Mouse (Mus musculus) thymus, adult 2 months (tissue): Measurements from ENCODE around the gene Hcfc1.

Source experiments
- CTCF ChIP-seq: fragments of 200-500 bp; IDR thresholded peaks from 2 replicates; pipeline ENCODE4 v1.5.1; 2012; ENCODE audit warnings: mild to moderate bottlenecking, control low read depth, low read length, moderate library complexity, borderline replicate concordance; ENCODE audit not compliant: control insufficient read depth, poor library complexity, insufficient read depth; ENCODE audit errors: extremely low read depth
- POLR2A ChIP-seq: fragments of 200-500 bp; IDR thresholded peaks from 2 replicates; pipeline ENCODE4 v1.6.1; 2012; ENCODE audit warnings: mild to moderate bottlenecking, low read length, control low read depth, moderate library complexity; ENCODE audit not compliant: control insufficient read depth, poor library complexity, insufficient read depth; ENCODE audit errors: extremely low read depth

DNA sequence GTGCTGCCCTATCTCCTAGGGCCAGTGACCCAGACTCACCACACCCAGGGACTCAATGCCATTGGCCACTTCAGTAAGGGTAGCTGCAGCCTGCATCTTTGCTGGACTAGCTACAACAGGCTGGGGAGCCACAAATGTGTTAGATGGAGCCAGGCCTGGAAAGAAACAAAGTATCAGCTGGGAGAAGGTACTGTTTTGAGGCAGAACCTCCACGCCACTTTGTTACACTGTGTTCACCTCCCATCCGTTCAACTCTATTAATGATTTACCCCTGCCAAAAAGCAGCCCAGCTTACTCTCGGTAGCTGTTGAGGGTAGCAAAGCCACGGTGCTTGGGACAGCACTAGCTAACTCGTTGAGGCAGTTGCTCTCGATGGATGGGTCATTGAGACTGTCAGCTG is 19.3 kb downstream of the Hcfc1 start:
- no peak for TF ChIP-seq CTCF
- TF ChIP-seq POLR2A = no peak
